Mouse (Mus musculus) common myeloid progenitor, adult 5-6 weeks (primary cell): ENCODE measurements around the gene Frmpd2. TPM values are rescaled to one million over a fixed set of nuclear protein-coding genes. Genes with fewer than 3 reads are reported as not detected.
"Not testable (repeated sequence)": the region's sequence is repeated elsewhere in the genome, so short reads cannot be mapped to it uniquely, and the experiment has no call there.

ENCODE experiments used
- ATAC-seq: replicated peaks from 2 replicates; pipeline ENCODE4 v1.8.0; 2016; ENCODE audit warnings: low read depth, mild to moderate bottlenecking, moderate TSS enrichment, inconsistent platforms; ENCODE audit not compliant: poor library complexity, severe bottlenecking
- total RNA-seq: library from RNA; stranded (forward); fragments of 200-1000, 187-1606 nt; gene quantifications from 2 replicates; pipeline ENCODE4 v1.2.3, GENCODE M21; 2017

Frmpd2 gene
- not detected in 2 replicates for total RNA-seq

DNA sequence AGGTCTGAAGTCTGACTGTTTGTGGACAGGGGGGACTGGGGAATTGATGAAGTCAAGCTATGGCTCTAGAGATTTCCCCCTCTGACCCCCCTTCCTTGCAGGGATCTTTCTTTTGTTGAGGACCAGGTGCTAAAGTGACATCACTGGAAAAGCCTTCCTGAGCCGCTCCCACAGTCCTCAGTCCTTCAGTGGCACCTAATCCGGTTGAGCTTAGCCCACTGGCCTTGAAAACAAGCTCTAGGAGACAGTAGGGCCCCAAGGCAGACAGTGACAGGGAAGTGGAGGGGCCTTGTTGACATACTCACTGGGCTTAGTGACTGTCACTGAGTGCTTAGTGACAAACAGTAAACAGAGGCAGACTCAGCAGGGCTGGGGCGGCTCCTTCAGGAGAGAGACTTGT lies at the start of gene Frmpd2:
TSS of gene Frmpd2 (plus strand) at position 366 of the 400 bp plus-strand sequence.
- no peak for ATAC-seq

DNA sequence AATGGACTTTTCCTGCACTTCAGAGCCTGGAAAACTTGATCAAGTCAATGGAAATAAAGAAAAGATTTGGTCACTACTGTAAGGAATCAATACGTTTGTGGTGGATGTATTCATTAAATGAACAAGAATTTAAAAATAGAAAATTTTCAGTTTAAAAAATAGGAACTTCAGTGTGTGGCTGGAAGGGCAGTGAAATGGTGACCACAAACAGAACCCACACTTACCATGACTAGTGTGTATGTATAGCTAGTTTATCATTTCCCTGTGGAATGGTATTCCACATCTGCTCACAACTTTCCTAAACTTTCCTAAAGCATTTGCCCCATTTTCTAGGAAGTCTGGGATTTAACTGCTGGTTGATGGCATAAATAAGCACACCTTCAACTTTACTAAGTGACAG lies 48.5 kb upstream of the Frmpd2 start:
- ATAC-seq: peak; percentile 67; the same call in 1 of the 2 replicates

DNA sequence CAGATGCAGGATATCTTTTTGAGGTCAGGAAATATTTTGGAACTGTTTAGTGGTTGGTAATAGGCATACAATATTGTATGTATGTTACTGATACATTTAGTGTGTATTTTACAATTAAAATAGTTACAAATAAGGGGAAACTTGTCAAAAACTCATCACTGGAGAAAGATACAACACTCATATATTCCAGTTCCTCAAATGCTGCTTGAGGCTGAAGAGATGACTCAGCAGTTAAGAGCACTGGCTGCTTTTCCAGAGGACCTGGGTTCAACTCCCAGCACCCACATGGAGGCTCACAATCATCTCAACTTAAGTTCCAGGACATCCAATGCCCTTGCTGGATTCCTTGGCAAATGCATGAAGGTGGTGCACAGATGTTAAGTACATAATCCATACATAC lies 47.4 kb upstream of the Frmpd2 start:
- peak; percentile 43; the same call in 1 of the 2 replicates for ATAC-seq

DNA sequence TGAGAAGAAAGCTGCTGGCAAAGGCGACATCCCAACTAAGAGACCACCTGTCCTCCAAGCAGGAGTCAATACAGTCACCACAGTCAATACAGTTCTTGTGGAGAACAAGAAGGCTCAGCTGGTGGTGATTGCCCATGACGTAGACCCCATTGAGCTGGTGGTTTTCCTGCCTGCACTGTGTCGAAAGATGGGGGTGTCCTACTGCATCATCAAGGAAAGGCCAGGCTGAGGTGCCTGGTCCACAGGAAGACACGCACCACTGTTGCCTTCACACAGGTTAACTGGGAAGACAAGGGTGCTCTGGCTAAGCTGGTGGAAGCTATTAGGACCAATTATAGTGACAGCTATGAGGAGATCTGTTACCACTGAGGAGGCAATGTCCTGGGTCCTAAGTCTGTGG lies 39.0 kb upstream of the Frmpd2 start:
- not testable (repeated sequence) for ATAC-seq

DNA sequence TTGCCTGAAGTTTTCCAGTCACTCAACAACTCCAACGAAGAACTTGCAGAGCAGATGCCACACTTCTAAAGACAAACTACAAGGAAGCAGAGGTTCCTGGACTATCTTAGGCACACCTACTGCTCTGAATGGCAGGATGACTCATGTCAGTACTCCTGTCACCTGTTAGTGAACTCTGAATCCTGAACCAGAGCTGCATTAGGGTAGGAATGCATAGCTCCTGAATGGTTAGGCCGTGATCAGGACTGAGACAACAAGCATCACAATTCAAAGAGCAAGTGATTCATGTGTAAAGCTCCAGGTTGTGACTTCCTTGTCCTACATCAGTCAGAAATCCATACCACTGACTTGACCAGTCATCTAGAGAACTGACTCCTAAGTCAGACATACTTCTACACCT lies 27.7 kb upstream of the Frmpd2 start:
- ATAC-seq: no peak

DNA sequence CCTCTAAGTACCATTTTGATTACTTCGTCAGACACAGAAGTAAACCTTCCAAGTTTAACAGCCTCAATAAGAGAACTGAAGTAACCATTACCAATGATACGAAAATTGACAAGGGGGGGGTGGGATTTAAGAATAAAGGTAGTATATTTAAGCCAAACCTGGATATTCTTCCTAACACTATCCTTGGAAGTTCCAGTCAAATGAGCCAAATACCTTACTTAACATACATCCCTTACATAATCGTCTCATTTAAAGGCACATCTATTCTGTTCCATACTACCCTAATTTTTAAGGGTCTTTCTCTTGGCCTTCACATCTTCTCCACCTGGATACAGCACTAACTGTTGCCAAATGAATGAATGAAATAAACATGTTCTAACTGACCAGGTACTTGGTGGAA lies 25.5 kb upstream of the Frmpd2 start:
- ATAC-seq: no peak

DNA sequence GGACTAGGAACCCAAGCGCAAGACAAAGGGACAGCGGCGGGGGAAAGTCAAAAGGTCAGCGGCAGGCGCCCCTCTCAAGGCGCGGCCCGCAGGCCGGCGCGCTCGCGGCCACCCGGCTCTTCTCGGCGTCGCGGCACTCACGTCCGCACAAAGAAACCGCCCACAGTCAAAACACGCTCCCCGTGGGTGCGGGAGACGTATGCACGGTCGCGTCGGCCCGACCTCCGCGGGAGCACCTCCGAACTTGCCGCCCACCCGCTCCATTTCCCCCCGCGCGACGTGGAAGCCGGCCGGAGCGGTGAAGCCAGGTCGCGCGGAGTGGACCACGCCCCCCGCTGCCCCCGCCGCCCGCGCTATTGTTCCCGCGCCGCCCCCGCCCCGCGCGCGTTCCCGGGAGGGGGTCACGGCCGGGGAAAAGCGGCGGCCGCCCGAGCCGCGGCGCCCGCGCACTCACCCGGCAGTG lies 24.9 kb upstream of the Frmpd2 start:
- 0 out of 2 replicates have a peak, but pooled peaks have one; percentile 0 for ATAC-seq

DNA sequence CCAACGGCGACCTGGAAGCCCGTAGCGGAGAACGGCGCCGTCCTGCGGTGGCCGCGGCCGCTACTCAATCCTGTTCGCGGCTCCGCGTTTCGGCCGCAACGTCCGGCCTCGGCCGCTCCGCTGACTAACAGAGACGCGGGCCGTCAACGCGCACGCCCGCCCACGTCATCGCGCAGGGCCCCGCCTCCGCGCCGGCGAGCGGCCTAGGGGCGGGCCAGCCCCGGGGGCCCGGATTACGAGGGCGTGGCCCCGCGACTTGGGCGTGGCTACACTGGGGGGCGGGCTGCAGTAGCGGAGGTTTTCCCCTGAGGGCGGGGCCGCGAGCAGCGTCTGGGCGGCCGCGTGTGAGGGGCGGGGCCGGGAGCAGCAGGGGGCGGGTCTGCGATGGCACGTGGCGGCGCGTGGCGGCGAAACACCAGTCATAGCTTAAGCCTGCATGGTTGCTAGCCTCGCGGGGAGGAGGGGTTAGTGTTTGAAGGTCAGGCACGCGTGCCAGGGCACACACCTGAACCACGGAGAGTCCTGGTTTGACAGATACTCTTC lies 24.4 kb upstream of the Frmpd2 start, which contains the start of gene Mapk8:
TSS of gene Mapk8 (minus strand) at position 132 of the 543 bp plus-strand sequence.
- ATAC-seq: peak; percentile 91

DNA sequence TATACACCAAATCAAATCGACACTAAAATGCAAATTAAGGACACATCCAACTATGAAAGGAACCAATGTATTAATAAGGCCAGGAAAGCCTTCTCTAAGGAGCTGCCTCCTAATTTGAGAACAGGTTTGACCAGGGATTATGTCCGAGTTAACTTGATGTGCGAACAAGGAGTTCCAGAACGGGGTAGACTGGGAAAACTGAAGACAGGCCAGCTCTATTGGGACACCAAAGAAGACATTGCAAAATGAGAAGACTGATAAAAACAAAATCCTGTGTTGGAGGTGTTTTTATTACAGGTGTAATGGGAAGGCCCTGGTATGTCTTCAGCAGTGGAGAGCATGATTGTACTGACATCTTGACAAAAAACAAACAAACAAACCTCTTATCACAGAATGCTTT lies 23.2 kb upstream of the Frmpd2 start:
- no peak for ATAC-seq

DNA sequence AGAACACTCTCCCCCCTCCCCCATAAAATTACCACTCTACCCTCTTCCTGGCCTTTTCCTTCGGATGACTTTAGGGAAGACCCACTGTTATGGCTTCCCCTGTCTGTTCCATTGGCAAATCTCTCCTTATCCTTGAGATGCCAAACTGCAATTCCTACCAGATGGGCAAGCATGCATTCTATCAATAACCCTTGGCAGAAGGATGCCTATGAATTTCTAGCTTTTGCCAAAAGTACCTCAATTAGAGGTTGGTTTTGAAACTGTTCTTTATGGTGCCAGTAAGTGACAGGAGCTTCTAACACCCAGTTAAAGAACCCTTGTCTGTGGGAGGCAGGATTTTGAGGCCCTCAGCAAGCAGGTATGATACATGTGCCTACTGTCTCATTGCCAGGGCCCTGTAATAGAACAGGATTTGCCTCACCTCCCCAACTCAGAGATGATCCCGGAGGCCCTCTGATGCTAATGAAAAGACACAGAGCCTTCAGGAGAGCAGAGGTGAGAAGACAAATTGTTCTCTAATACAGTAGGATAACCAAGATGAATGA lies 22.1 kb upstream of the Frmpd2 start:
- no peak for ATAC-seq

DNA sequence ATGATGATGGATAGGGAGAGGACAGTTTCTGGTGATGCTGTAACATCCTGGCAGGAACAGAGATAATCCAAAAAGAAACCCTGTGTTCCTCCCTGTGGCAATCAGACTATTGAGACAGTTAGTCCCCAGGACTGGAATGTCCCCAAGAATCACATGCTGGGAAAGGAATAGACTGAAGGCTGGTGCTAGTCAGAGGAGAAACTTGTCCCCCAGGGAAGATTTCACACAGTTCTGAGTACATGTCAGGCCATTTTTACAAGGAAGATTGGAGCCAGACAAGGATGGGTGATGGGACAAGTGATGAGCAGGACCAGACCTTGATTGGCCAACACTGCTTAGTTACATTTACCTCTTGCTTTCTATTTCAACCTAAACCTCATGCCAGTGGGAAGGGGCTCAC lies 21.2 kb upstream of the Frmpd2 start:
- no peak for ATAC-seq

DNA sequence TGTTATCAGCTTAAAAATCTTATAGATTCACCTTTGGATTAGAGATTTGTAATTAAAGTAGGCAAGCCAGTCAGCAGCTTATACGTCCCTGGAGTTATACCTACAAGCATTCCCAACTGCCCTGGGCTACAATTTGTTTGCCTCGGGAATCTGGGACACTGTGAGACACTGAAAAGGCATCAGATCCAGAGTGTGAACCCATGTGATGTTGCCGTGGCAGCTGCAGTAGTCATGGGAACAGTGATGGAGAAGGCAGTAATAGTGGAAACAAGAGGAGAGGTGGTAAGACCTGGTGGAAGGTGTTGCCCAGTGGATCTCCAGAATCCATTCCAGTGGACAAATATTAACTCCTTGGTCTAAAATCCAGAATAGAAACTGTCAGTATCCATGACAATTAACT lies 7.8 kb upstream of the Frmpd2 start:
- no peak for ATAC-seq

DNA sequence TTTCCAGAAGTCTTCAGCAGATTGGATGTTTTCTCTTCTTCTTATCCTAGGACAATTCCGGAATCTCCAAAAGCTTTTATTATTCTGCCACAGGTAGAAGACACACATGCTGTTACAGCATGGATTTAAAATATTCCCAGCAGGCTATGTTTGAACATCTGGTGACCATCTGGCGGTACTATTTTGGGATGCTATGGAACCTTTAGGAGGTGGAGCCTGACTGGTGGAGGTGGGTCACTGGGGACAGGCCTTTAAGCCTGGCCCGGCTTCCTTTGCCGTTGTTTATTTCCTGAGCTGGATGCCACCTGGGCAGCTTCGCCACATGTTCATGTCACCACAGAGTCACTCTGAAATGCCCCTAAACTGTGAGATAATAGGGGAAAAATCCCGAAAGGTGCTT lies 3.7 kb upstream of the Frmpd2 start:
- ATAC-seq: no peak

DNA sequence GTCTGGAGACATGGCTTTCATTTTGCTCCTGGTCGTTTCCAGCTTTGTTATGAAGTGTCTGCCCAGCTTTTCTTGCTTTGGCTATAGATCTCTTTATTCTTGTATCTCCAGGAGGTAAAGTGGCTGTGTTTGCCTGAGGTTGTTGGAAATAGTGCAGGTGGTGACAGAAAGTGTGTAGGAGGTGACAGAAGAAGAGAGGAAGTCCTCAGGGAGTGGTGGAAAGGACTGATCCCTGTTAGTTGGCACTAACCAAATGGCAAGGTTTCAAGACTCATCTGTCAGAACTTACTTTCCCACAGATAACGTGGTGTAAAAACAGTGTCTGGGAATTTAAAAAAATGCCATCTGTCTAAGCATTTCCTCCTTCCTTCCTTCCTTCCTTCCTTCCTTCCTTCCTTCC lies 3.0 kb downstream of the Frmpd2 start:
- no peak for ATAC-seq

DNA sequence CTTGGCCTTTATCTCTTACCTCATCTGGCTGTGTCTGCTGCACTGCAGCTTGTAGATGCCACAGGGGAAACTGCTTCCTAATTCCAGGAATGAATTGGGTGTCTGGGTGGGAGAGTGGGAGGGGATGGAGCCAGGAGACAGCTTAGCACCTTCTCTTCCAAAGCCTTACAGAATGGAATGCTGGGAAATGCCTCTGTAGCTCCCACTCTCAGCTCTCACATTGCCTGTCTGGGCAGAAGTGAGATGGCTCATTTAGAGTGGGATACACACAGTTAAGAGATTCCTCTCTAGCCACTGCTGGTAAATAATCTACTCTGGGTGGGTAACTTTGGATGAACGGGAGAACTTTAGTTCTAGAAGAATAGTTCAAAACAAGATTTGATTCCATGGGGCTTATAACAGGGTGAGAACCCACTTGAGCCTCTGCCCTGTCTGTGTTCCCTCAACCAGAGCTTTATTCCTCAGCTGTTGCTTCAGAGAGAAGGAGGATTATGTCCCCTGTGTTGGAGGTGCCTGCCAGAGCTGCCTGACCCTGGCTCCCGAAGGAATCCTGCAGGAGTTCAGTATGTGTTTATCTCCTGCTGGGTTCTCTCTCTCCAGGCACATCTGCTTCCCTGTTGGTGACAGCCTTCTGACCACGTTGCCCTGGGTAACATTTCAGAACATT lies 4.7 kb downstream of the Frmpd2 start:
- no peak for ATAC-seq

DNA sequence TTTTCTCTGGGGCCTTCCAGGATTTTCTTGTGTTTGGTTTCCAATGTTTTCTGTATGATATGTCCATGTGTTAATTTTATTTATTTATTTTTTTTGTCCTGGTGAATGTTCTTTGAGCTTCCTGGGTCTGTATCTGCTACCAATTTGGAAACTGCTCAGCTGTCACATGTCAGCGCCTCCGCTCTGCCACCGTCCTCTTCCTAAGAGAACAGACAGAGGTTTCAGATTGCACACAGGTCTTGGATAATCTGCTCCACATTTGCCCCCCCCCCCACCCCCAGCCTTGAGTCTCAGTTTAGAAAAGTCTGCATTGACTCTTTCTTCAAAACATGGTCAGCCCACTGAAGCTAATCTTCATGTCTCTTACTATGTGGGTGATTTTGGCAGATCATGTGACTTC lies 10.5 kb downstream of the Frmpd2 start:
- ATAC-seq: no peak

DNA sequence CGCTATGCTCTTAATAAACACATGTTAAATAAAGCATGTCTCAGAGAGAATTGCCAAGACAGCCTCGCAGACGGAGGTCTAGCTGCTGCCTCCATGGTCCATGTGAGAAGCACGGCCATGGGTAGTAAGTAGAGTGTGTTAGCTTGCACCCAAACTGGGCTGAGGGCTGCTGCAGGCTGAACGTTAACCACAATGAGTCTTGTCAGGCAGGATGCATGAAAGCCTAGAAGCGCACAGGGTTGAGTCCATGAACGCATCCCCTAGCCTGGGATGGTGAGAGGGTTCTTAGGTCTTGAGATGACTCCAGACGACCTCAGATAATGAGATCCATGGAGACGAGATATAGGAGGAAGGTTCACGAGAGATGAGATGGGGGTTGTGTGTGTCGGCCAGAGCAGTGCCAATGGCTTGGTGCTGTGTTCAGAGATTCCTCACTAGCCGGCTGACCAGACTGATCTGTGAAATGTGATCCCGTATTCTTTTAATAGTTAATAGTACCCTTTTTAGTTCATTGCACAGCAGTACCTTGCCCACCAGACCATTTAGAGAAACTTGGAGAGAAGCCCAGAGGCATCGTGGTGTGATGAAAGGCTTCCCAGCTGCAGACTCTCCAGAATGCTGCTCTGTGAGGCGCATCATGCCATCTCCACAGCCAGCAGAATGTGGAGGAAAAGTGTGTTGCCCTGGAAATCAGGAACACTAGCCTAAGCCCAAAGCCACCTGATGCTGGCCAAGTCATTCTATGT lies 16.5 kb downstream of the Frmpd2 start:
- no peak for ATAC-seq

DNA sequence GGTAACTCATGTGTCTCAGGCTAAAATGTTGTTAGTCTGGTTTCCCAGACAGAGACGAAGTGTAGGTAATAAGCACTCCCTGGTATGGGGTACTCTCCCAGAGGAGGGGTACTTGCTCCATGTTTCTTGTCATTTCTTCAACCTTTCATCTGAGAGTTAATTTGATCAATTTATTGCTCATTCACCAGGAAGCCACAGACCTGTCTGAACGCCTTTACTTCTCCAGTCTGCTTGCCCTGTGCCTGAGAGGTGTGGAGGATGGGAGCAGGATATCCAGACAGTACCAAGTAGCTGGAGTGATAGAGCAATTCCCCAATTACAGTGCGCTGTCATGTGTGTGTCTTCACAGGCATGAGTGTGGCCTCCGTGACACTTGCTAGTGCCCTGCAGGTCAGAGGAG lies 23.7 kb downstream of the Frmpd2 start:
- no peak for ATAC-seq

DNA sequence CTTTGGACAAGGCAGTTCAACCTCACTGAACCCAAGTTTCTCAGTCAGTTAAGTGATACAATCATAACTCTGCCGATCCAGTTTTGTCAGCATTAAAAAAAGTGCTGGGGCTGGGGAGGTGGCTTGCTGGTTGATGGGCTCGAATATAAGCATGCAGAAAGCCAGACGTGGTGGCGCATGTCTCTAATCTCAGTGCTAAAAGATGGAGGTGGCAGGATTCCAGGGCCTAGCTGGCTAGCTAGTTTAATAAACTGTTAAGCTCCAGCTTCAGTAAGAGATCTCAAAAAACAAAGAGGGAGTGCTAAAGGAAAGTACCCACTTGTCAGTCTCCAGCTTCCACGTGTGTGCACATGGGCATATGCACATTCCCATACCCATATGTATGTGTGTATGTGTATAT lies 25.9 kb downstream of the Frmpd2 start:
- ATAC-seq: no peak

DNA sequence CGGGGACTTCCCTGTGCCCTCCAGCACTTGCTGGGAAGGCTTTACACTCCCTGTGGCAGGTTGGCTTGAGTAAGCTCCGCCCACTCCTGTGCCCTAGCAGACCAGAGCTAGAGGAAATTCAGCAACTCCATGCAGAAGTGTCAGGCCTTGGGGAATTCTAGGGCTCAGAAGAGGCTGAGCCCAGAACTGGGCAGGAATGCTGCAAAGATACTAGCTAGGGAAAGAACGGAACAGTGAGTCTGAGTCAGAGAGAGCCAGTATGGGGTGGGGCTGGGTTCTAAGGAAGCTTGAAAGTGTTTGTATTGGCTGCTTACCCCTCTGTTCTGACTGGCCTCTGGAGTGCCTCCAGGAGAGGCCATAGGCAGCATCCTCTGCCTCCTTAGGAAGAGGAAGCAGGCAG lies 27.4 kb downstream of the Frmpd2 start:
- ATAC-seq: no peak

DNA sequence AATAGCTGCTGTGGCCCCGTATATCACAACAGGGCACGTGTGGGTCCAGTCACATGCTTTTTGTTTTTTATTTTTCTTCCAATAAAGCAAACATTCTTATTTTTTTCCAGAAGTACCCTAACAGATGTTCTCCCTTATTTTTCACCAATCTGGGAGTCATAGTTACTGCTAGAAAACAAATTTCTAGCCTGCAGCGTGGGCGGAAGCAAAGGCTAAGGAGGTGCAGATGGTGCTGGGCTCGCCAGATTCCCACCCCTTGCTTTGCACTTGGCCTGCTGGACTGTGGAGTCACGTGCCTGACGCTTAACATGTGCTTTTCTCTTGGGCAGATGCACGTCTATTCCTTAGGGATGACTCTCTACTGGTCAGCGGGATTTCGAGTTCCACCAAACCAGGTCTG lies 29.1 kb downstream of the Frmpd2 start:
- no peak for ATAC-seq
